Mouse (Mus musculus): ENCODE results near the gene Samd5. TPM values are rescaled to one million over a fixed set of nuclear protein-coding genes. Genes with fewer than 3 reads are reported as not detected.

Gene Samd5
- polyA plus RNA-seq, 1 experiment from 2014 or later = 9.8 TPM

DNA sequence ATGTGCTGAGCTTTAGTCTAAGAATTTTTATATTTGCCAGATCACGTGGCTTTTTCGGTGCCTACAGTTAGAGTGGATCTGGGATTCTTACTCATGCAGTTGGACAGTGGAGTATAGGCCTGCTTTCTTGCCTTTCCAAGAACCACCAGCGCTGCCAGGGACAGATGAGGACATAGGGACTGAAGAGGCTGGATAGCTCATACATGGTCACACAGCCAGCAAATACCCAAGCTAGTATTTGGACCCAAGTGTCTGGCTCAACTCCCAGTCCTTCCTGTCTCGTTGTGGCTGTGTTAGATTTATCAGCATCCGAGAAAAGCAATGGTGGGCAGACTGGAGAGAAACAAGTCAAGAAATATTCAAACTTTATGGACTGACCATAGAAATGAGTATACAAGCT lies 72.2 kb downstream of the Samd5 start:
- Histone ChIP-seq H3K27me3 (replicated peaks) (no peaks in the 10 kb centered on the region), H3K4me1 (no peaks in the 10 kb centered on the region), H3K36me3 (replicated peaks) (no peaks in the 10 kb centered on the region), H3K4me2 (no peak overlapping the region), H3K27ac (no peak overlapping the region), H3K4me3 (no peak overlapping the region), H3K9me3 (no peaks in the 10 kb centered on the region), H3K9ac (no peak overlapping the region)
- ATAC-seq (replicated peaks) = no peak
- 85% methylated on average over 5 of the region's 5 CpGs for WGBS

GRCm38 (mm10) chr10:9602389-9602788 lies 72.6 kb downstream of the Samd5 start:
- Histone ChIP-seq H3K4me3 (no peak overlapping the region), H3K27me3 (replicated peaks) (no peaks in the 10 kb centered on the region), H3K4me1 (no peaks in the 10 kb centered on the region), H3K36me3 (replicated peaks) (no peaks in the 10 kb centered on the region), H3K9me3 (no peaks in the 10 kb centered on the region), H3K9ac (no peak overlapping the region), H3K27ac (no peak overlapping the region), H3K4me2 (no peak overlapping the region)
- WGBS = 93% methylated on average over 4 of the region's 4 CpGs
- ATAC-seq (replicated peaks) = no peak

- no peaks in the 10 kb centered on the region for H3K36me3 ChIP-seq (replicated peaks)
- no peak overlapping the region for H3K4me2 ChIP-seq
- H3K27ac ChIP-seq = no peak overlapping the region
- 72% methylated on average over 5 of the region's 5 CpGs for WGBS
- H3K4me3 ChIP-seq = no peak overlapping the region
- no peaks in the 10 kb centered on the region for H3K9me3 ChIP-seq
- no peak overlapping the region for H3K9ac ChIP-seq
- H3K4me1 ChIP-seq = no peaks in the 10 kb centered on the region
- no peak for ATAC-seq (replicated peaks)
- H3K27me3 ChIP-seq (replicated peaks) = no peaks in the 10 kb centered on the region
Measured at GRCm38 (mm10) chr10:9596228-9596627, 78.8 kb downstream of the Samd5 start.

GRCm38 (mm10) chr10:9594666-9595065 lies 80.3 kb downstream of the Samd5 start:
- Histone ChIP-seq H3K4me3 (no peak overlapping the region), H3K9ac (no peak overlapping the region), H3K4me1 (no peaks in the 10 kb centered on the region), H3K27me3 (replicated peaks) (no peaks in the 10 kb centered on the region), H3K36me3 (replicated peaks) (no peaks in the 10 kb centered on the region), H3K9me3 (no peaks in the 10 kb centered on the region), H3K4me2 (no peak overlapping the region), H3K27ac (no peak overlapping the region)
- WGBS = 85% methylated on average over 4 of the region's 4 CpGs
- ATAC-seq (replicated peaks) = no peak

DNA sequence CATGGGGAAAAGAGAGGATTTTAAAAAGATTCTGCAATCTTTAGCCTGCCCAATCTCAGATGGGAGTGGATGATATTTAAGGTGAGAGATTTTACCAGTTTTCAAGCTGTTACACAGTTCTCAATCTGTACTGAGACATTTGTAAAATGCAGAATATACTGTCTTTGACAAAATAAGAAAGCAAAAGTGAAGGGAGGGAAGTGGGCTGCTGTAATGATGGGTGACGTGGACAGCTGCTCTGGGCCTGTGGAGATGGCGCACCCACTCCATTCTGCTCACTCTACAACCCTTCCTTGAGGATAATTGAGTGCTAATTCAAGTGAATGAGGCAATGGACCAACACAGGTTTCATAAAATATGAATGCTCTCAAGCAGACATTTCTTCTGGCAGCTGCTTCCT lies 84.4 kb downstream of the Samd5 start:
- WGBS = 84% methylated on average over 2 of the region's 2 CpGs
- H3K4me2 ChIP-seq = no peak overlapping the region
- H3K27ac ChIP-seq = no peak overlapping the region
- H3K4me3 ChIP-seq = no peak overlapping the region
- H3K9me3 ChIP-seq = no peaks in the 10 kb centered on the region
- no peaks in the 10 kb centered on the region for H3K36me3 ChIP-seq (replicated peaks)
- H3K27me3 ChIP-seq (replicated peaks) = no peaks in the 10 kb centered on the region
- H3K9ac ChIP-seq = no peak overlapping the region
- H3K4me1 ChIP-seq = no peaks in the 10 kb centered on the region
- ATAC-seq (replicated peaks) = no peak

DNA sequence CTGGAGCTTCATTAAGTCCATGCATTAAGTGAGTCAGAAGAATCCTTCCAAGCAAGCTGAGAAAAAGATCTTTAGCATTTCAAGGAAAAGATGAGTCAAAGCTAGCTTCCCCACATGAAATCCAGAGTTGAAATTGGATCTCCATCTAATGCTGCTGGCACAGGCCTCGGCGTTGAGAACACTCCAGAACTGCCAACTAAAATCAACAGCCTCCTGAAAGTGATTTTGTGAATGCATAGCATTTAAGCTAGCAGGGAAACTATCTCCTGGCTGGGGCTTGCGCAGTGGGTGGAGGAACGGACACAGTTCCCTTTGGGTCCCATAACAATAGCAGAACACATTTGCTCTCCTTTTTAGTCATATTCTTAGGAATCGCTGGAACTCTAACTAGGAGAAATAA lies 88.7 kb downstream of the Samd5 start:
- Histone ChIP-seq H3K4me3 (no peak overlapping the region), H3K27ac (no peak overlapping the region)
- no peak for ATAC-seq (replicated peaks)

GRCm38 (mm10) chr10:9579374-9579773 lies 95.6 kb downstream of the Samd5 start:
- ATAC-seq (replicated peaks) = no peak
- no peak overlapping the region for H3K4me3 ChIP-seq
- H3K4me1 ChIP-seq = no peaks in the 10 kb centered on the region
- H3K36me3 ChIP-seq (replicated peaks) = no peaks in the 10 kb centered on the region
- no peaks in the 10 kb centered on the region for H3K27me3 ChIP-seq (replicated peaks)
- no peak overlapping the region for H3K4me2 ChIP-seq
- no peak overlapping the region for H3K27ac ChIP-seq
- no peaks in the 10 kb centered on the region for H3K9me3 ChIP-seq
- 88% methylated on average over 5 of the region's 5 CpGs for WGBS
- no peak overlapping the region for H3K9ac ChIP-seq

More for the DNA sequence above, 88.7 kb downstream of the Samd5 start:
- no peaks in the 10 kb centered on the region for H3K36me3 ChIP-seq (replicated peaks)
- no peak overlapping the region for H3K4me2 ChIP-seq
- H3K9me3 ChIP-seq = no peaks in the 10 kb centered on the region
- H3K4me1 ChIP-seq = no peaks in the 10 kb centered on the region
- no peaks in the 10 kb centered on the region for H3K27me3 ChIP-seq (replicated peaks)
- WGBS = 83% methylated on average over 5 of the region's 5 CpGs
- no peak overlapping the region for H3K9ac ChIP-seq

- Histone ChIP-seq H3K36me3 (replicated peaks) (no peaks in the 10 kb centered on the region), H3K9me3 (no peaks in the 10 kb centered on the region), H3K4me2 (no peak overlapping the region), H3K4me3 (no peak overlapping the region), H3K4me1 (no peaks in the 10 kb centered on the region), H3K27me3 (replicated peaks) (no peaks in the 10 kb centered on the region), H3K27ac (no peak overlapping the region), H3K9ac (no peak overlapping the region)
- no peak for ATAC-seq (replicated peaks)
- 30% methylated on average over 4 of the region's 4 CpGs for WGBS
Measured at GRCm38 (mm10) chr10:9575605-9576004, 99.4 kb downstream of the Samd5 start.

GRCm38 (mm10) chr10:9574135-9574534 lies 100.9 kb downstream of the Samd5 start:
- no peaks in the 10 kb centered on the region for H3K36me3 ChIP-seq (replicated peaks)
- no peak overlapping the region for H3K9ac ChIP-seq
- WGBS = 86% methylated on average over 4 of the region's 4 CpGs
- H3K27me3 ChIP-seq (replicated peaks) = no peaks in the 10 kb centered on the region
- no peaks in the 10 kb centered on the region for H3K9me3 ChIP-seq
- H3K4me3 ChIP-seq = no peak overlapping the region
- H3K4me1 ChIP-seq = peaks cover 8% of the 10 kb centered on the region
- H3K27ac ChIP-seq = no peak overlapping the region
- H3K4me2 ChIP-seq = no peak overlapping the region
- no peak for ATAC-seq (replicated peaks)

Other genes starting within 250 kb of the Samd5 start
- 9.2 and 10.6 TPM in 2 replicates for gene Stxbp5, start 225.9 kb upstream of the Samd5 start, polyA plus RNA-seq (2015; fragmentation: Nextera tagmentation; extraction: Ambion mirVana)

All from midbrain, embryonic 15.5 days (tissue).